Mouse (Mus musculus) cerebral cortex, adult 2 months (tissue): Measurements from ENCODE around the gene Tmem270.

Experiments
- WGBS: fragments of 180-500 bp; shearing (Covaris S2); methylation state at CpG from one replicate; pipeline ENCODE4 v1.1.7; 2018; 5-methylcytosine and 5-hydroxymethylcytosine counted together

Gene Tmem270

DNA sequence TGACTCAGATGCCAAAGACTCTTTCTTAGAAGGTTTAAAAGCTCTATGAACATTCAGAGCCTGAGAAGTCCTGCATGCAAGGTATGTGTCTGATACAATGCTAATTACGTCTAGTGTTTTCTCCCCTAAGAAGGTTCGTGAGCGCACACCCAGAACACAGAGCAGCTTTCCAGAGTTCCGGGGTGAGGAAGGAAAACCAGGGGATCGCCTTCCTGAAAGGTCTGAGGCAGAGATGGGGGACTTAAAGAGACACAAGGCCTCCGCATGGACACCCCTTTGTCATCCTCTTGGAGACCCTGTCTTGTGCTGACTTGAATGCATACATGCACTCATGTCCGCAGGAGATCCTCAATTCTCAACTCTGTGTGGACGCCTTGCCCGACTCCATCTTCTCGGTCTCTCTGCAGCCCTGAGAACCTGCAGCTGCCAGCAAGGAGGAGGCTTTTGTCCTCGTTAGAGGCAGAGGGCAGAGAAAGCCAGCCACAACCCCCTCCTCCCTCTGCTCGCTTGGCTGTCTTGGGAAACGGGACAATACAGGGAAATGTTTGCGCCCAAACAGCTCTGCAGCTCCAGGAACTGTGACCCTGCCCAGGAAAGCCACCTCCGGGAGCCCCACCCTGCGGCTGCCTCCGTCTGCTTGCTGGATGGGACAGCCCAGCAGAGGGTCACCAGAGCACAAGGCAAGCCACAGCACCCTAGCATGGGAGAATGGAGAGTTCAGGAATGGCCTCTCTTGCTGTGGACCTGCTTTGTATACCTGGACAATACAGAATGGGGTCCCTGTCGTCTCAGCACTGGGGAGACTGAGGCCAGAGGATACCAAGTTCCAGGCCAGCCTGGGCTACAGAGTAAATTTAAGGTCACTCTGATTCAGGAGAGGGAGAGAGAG is 18.8 kb downstream of the Tmem270 start:
- WGBS, result 67% methylated on average over 18 of the region's 18 CpGs

DNA sequence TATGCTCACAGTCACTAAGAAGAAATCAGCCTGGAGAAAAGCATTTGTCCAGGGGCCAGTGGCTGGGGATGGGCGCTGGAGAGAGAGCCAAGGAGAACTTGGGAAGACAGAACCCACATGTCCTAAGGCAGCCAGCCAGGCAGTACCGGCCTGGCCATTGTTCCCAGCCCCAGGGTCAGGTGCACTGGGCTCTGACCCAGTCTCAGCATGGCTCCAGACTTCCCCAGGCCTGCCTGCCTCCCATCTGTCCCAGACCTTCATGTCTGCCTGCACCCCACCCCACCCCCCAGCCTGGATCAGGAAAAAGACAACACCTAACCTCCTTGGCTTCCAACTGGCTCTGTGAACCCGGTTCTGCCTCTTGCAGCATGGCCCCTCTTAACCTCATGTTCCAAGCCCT is 23.5 kb downstream of the Tmem270 start:
- 57% methylated on average over 3 of the region's 3 CpGs for WGBS

DNA sequence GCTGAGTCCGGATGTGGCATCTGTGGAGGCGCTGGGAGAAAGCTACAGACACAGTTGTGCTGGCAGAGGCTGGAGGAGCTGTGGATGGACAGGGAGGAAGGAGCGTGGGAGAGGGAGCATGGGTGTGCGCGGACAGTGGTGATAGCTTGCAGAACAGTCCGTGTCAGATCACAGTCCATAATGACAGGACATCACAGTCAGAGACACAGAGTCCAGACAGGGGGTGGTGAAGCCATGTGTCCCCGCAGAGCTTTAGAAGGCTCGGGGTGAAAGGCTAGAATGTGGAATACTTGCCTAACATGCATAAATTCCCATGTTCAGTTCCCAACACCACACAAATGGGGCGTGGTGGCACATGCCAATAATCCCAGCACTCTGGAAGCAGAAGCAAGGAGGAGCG is 29.7 kb downstream of the Tmem270 start:
- WGBS, result 79% methylated on average over 10 of the region's 10 CpGs

DNA sequence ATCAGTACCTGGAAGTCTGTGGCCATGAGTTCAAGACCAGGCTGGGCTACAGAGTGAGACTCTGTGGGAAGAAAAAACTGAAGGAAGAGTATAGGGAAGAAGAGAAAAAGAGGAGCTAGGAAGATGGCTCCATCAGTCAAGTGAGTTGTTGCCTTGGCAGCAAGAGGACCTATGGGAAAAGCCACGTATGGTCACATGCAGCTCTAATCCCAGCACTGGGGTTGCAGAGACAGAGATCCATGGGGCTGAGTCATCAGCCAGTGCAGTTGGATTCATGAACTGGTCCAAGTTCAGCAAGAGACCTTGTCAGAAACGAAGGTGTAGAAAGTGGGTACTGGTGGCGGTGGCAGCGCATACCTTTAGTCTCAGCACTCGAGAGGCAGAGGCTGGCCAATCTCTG is 31.3 kb downstream of the Tmem270 start:
- WGBS, result 93% methylated on average over 5 of the region's 5 CpGs

DNA sequence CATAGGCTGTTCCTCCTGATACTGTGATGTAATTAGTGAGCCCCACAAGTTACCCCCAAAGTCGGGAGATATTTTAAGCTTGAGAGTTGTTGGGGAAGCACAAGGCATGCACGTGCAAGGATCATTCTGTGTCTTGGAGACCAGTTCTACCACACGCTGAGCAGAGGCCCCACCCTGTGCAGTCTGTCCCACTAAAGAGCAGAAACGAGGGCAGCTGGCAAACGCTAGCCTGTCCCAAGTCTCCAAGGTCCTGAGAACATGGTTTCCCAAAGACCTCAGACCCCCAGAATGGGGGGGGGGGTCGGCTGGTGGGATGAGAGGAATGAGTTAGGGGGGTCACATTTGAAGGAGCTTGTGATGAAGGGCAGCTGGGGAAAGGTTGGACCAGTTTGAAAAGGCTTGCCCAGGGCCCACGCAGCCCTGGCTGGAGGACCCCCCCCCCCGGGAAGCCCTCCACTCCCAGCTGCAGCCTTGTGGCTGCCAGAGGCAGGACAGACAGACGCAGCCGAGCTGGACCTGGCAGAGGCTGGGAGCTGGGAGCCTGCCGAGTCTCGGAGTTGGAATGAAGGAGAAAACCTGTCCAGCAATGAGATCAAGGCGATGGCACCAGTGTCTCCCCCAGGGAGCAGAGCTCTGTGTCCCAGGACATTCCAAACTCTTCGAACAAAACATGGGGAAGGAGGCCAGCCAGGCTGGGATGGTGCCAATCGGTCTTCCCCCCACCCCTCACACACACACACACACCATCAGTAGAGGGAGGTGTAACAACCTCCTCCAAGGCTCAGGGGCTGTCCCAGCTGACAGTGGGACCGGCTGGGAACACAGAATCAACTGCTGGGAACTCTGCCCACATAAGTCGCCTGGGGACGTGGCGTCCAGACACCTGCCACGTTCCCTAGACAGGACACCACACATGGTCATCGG is 32.3 kb downstream of the Tmem270 start:
- 39% methylated on average over 21 of the region's 21 CpGs for WGBS

DNA sequence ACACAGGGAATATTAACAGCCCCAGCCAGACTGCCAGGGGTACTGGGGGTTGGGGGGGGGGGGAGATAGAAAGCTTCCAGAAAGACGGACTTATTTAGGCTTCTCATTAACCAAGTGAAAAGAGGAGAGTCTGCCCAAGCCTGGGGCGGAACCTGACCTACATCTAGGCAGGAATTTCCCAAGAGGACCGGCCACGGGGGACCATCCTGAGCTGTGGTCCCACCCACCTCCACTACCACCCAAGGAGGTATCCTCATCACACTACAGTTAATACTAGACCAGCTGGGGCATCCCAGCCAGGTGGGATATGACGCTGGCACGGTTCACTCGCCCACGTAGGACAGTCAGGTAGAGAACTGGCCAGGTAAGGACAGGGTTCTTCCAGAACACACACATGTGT is 33.5 kb downstream of the Tmem270 start:
- 84% methylated on average over 8 of the region's 8 CpGs for WGBS

DNA sequence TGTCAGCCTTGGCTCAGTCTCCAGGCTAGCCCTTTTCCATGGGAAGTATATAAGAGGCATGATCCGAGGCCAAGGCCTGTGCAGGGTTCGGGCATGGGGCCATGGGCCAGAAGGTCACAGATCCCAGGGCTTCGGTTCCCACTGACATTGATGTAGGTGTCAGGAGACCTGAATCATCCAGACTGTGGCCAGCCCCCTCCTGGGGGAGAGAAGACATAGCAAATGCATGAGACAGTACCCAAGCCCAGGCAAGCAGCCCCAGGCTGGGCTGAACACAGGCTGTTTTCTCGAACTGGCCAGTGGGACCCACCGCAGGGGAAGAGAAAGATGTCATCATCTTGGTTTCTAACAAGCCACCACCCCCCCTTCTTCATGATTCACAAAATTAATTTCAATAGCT is 33.9 kb downstream of the Tmem270 start:
- WGBS, result 80% methylated on average over 5 of the region's 5 CpGs

DNA sequence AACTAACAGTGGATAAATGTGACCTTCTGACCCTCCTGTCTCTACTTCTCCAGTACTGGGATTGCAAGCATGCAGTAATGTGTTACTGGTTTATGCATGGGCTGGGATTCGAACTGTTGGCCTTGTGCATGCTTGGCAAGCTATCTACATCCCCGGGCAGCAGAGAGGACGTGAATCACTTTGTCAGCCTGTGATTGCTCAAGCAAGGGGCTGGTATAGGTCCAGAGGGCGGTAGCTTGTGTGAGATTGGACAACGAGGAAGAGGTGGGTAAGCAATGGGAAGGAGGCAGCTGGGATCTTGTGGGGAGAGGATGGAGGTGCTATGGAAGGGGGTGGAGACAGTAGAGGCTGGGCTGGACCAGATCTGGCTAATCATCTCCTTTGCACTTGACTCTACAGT is 38.0 kb downstream of the Tmem270 start:
- 81% methylated on average over 5 of the region's 5 CpGs for WGBS

DNA sequence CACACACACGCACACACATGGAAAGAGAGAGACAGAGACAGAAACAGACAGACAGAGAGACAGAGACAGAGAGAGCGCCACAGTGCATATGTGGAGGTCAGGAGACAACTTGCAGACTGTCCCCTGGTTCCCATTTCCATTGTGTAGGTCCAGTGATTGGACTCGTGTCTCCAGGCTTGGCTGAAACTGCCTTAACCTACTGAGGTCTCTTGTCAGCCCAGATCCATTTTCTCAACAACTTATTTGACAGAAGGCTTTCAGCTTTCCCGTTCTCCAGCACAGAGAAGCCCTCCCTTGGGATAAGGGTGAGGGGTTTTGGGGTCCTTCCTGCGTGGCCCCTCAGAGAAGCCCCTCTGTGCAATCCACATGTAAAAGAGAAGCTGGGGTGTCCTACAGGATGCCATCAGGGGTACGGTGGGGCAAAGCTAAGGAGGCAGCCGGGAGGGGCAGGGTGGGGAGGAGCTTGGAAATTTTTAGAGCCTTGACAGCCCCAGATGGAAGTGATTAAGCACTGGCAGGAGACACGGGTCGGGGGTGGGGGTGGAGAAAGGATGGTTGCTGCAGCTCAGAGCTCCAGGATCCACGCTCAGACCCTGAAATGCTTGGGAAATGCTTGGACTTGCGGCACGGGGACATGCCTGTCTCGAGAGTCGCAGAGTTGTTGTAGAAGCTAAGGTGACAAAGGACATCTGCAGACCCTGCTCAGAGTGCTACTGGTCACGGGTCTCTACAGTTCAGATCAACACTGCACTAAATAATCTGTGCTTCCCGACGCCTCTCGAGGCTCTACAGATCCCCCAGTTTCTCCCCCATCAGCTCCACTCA is 39.0 kb downstream of the Tmem270 start:
- WGBS, result 57% methylated on average over 18 of the region's 18 CpGs

DNA sequence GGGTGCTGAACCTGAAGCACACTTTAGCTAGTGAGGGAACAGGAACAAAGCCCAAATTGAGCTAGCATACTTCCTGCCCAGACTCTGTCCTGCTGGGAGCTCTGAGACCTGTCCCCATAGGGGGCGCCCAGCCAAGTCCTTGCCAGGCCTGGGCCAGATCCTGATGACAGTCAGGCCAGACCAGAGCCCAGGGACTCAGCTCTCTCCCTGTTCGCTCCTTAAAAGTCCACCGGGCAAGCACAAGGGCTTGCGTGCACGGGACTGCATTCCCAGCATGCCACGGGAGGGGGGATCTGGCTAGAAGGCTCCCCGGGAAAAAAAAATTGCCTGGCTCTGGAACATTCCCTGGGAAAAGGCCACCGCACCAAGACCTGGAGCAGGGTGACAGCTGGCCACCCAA is 41.4 kb downstream of the Tmem270 start:
- WGBS, result 69% methylated on average over 8 of the region's 8 CpGs

DNA sequence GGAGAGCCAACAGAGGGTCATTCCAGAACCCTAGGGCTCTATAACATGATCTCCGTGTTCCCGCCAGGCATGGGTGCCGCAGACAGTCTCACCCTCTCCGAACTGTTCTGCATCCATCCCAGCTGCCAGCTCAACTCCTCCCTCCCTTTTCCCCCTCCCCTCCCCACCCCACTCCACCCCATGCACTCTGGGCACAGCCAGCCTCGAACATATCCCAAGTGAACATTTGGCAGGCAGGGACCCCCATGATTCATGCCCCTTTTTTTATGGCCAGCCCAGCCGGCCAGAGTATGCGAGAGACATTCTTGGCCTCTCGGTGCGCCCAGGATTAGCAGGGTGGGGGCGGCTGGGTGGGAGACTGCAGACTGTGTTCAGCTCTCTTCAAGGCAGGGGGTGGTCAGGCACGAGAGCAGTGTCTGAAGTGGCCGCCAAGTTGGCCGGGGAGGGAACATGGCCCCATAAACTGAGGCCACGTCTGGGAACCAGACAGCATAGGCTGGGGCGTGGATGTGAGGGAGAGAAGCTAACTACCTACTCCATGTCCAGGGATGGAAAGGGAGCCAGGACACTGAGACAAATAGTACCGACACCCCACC is 44.5 kb downstream of the Tmem270 start:
- 65% methylated on average over 16 of the region's 16 CpGs for WGBS

DNA sequence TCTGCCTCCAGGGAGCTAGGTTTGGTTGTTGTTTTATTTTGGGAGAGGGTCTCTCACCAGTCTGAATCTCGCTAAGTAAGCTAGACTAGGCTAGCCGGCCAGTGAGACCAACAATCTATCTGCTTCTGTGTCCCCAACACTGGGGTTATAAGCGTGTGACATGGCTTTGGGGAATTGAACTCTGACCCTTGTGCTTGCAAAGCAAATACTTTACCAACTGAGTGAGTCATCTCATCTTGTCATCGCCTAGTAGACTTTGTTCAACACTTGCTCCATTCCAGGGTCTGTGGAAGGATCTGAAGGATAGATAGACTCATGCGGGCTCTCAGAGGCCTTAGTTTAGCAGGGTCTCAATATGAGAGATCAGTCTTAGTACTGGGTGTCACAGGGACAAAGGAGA is 47.3 kb downstream of the Tmem270 start:
- WGBS, result 92% methylated on average over 5 of the region's 5 CpGs

DNA sequence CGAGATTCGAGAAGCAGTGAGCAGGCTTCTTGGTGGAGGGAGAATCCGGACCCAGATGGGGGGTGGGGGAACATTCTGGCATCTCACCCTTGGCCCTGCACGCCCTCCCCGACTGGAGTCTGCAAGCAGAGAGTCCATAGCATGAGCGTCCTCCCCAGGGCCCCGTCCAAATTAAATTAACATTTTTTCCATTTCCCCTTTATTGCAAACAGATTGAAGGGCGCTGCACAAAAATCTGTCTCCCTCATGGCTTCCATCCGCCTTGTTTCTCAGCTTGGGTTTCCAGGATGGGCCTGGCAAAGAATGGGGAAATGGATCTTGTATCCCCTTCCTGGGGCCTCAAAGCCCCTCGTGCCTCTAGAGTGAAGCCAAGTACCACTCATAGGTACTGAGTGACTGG is 48.2 kb downstream of the Tmem270 start:
- 87% methylated on average over 10 of the region's 10 CpGs for WGBS

DNA sequence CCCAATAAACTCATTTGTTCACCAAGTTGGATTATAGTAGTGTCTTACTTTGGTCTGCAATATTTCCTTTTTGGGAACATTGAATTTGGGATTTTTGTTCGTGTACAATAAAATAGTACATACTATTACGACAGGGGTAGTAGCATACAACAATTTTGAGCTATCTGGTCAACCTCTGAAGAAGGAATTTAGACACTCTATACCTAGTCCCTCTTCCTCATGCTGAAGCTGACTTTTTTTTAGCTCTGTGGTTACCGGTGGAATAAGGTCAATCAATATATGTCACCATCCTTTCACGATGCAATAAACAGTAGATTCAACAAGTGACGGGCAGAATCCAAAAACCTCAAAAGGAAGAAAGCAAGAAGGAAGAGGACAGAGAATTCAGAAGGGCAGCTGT is 53.7 kb downstream of the Tmem270 start:
- WGBS, result 91% methylated on average over 5 of the region's 5 CpGs
